Mouse (Mus musculus): ENCODE measurements around the gene Cd55b. TPM values are rescaled to one million over a fixed set of nuclear protein-coding genes. Genes with fewer than 3 reads are reported as not detected.
"Not testable (repeated sequence)": the region's sequence is repeated elsewhere in the genome, so short reads cannot be mapped to it uniquely, and the experiment has no call there.

Cd55b gene
- total and polyA plus RNA-seq, 3 experiments: not detected

GRCm38 (mm10) chr1:130455111-130455510, 32.3 kb upstream of the Cd55b start:
- Histone ChIP-seq H3K79me2 (ENCODE audit: control insufficient read depth, insufficient read depth, low read length, poor library complexity) (no peaks in the 10 kb centered on the region), H3K4me3 (ENCODE audit: control insufficient read depth in 1 of 2, insufficient read depth in 1 of 2, low read depth in 2 of 2, low read length in 2 of 2) (no peak overlapping the region), H3K9me3 (replicated peaks; ENCODE audit: insufficient read depth, low read length) (no peaks in the 10 kb centered on the region), H3K36me3 (ENCODE audit: control insufficient read depth in 1 of 2, insufficient read depth in 2 of 2, low read length in 2 of 2) (peaks cover 19 to 20% of the 10 kb centered on the region in 2 experiments), H3K27me3 (ENCODE audit: control insufficient read depth in 1 of 2, insufficient read depth in 2 of 2, low read length in 2 of 2) (no peaks in the 10 kb centered on the region), H3K27ac (ENCODE audit: control insufficient read depth, low read depth, low read length) (no peak overlapping the region), H3K9ac (ENCODE audit: control insufficient read depth, low read depth, low read length, poor library complexity, severe bottlenecking) (no peak overlapping the region), H3K4me1 (ENCODE audit: control insufficient read depth in 1 of 2, insufficient read depth in 2 of 2, low read length in 2 of 2) (peaks cover 7 to 9% of the 10 kb centered on the region in 2 experiments; a peak in 3 of 4 replicates)
- DNase-seq (ENCODE audit: low read depth, low spot score): no peak
- TF ChIP-seq RCOR1 (IDR thresholded peaks at IDR 0.05; ENCODE audit: low read depth, low read length) (no peak), NELFE (IDR thresholded peaks at IDR 0.05; ENCODE audit: low read depth, low read length) (no peak), ELF1 (IDR thresholded peaks at IDR 0.05; ENCODE audit: low read depth, low read length) (no peak), CHD1 (IDR thresholded peaks at IDR 0.05; ENCODE audit: low read depth, low read length) (no peak), EP300 (IDR thresholded peaks at IDR 0.05; ENCODE audit: low read depth in 1 of 2, low read length in 2 of 2) (no peak), MAZ (IDR thresholded peaks at IDR 0.05; ENCODE audit: low read depth, low read length) (no peak), TAL1 (IDR thresholded peaks at IDR 0.05; ENCODE audit: low read length) (no peak), GABPA (IDR thresholded peaks at IDR 0.05; ENCODE audit: low read depth, low read length) (no peak), MXI1 (IDR thresholded peaks at IDR 0.05; ENCODE audit: low read depth, low read length) (no peak), UBTF (IDR thresholded peaks at IDR 0.05; ENCODE audit: borderline replicate concordance, insufficient read depth, low read depth, low read length) (no peak), MYB (IDR thresholded peaks at IDR 0.05; ENCODE audit: low read depth, low read length) (no peak), CHD2 (IDR thresholded peaks at IDR 0.05; ENCODE audit: low read length) (no peak), BHLHE40 (IDR thresholded peaks at IDR 0.05; ENCODE audit: borderline replicate concordance, low read depth, low read length) (no peak)

GRCm38 (mm10) chr1:130442930-130443329, 20.1 kb upstream of the Cd55b start:
- H3K4me3 ChIP-seq (ENCODE audit: control insufficient read depth in 1 of 2, insufficient read depth in 1 of 2, low read depth in 2 of 2, low read length in 2 of 2); H3K9ac ChIP-seq (ENCODE audit: control insufficient read depth, low read depth, low read length, poor library complexity, severe bottlenecking); H3K4me1 ChIP-seq (ENCODE audit: control insufficient read depth in 1 of 2, insufficient read depth in 2 of 2, low read length in 2 of 2); H3K27ac ChIP-seq (ENCODE audit: control insufficient read depth, low read depth, low read length); H3K27me3 ChIP-seq (ENCODE audit: control insufficient read depth in 1 of 2, insufficient read depth in 2 of 2, low read length in 2 of 2); DNase-seq (ENCODE audit: low read depth, low spot score); H3K9me3 ChIP-seq (replicated peaks; ENCODE audit: insufficient read depth, low read length); H3K36me3 ChIP-seq (ENCODE audit: control insufficient read depth in 1 of 2, insufficient read depth in 2 of 2, low read length in 2 of 2); H3K79me2 ChIP-seq (ENCODE audit: control insufficient read depth, insufficient read depth, low read length, poor library complexity): not testable (repeated sequence)

GRCm38 (mm10) chr1:130430920-130431319, 8.1 kb upstream of the Cd55b start:
- Histone ChIP-seq H3K9me3 (replicated peaks; ENCODE audit: insufficient read depth, low read length) (no peaks in the 10 kb centered on the region), H3K27me3 (ENCODE audit: control insufficient read depth in 1 of 2, insufficient read depth in 2 of 2, low read length in 2 of 2) (no peaks in the 10 kb centered on the region), H3K4me1 (ENCODE audit: control insufficient read depth in 1 of 2, insufficient read depth in 2 of 2, low read length in 2 of 2) (peaks cover 11 to 21% of the 10 kb centered on the region in 2 experiments), H3K9ac (ENCODE audit: control insufficient read depth, low read depth, low read length, poor library complexity, severe bottlenecking) (no peak overlapping the region), H3K27ac (ENCODE audit: control insufficient read depth, low read depth, low read length) (peak overlapping the region; percentile 39; the same call in 1 of the 2 replicates), H3K36me3 (ENCODE audit: control insufficient read depth in 1 of 2, insufficient read depth in 2 of 2, low read length in 2 of 2) (peaks cover 0 to 25% of the 10 kb centered on the region in 2 experiments; a peak in 2 of 4 replicates), H3K4me3 (ENCODE audit: control insufficient read depth in 1 of 2, insufficient read depth in 1 of 2, low read depth in 2 of 2, low read length in 2 of 2) (no peak overlapping the region), H3K79me2 (ENCODE audit: control insufficient read depth, insufficient read depth, low read length, poor library complexity) (no peaks in the 10 kb centered on the region)
- peak; percentile 61 for DNase-seq (ENCODE audit: low read depth, low spot score)
- TF ChIP-seq RAD21 (IDR thresholded peaks at IDR 0.05; ENCODE audit: low read depth, low read length): no peak
- TF ChIP-seq CHD1 (IDR thresholded peaks at IDR 0.05; ENCODE audit: low read depth, low read length): no peak
- TF ChIP-seq EP300 (IDR thresholded peaks at IDR 0.05; ENCODE audit: low read depth in 1 of 2, low read length in 2 of 2): peak; percentile 60 to 72
- TF ChIP-seq BHLHE40 (IDR thresholded peaks at IDR 0.05; ENCODE audit: borderline replicate concordance, low read depth, low read length): no peak
- TF ChIP-seq SMC3 (IDR thresholded peaks at IDR 0.05; ENCODE audit: low read depth, low read length): no peak
- TF ChIP-seq POLR2AphosphoS5 (IDR thresholded peaks at IDR 0.05; ENCODE audit: borderline replicate concordance, low read depth, low read length): no peak
- no peak for TF ChIP-seq CTCF (IDR thresholded peaks at IDR 0.05 in 2 of 3, conservative IDR thresholded peaks at IDR 0.05 in 1 of 3; ENCODE audit: control insufficient read depth in 1 of 3, insufficient read depth in 1 of 3, low read depth in 2 of 3, low read length in 3 of 3, poor library complexity in 1 of 3, severe bottlenecking in 1 of 3)
- no peak for TF ChIP-seq TBP (IDR thresholded peaks at IDR 0.05; ENCODE audit: low read depth, low read length)
- no peak for TF ChIP-seq MAX (IDR thresholded peaks at IDR 0.05; ENCODE audit: low read length)
- no peak for TF ChIP-seq KAT2A (conservative IDR thresholded peaks at IDR 0.05; ENCODE audit: low read depth, low read length)
- no peak for TF ChIP-seq ELF1 (IDR thresholded peaks at IDR 0.05; ENCODE audit: low read depth, low read length)
- TF ChIP-seq GATA1 (IDR thresholded peaks at IDR 0.05; ENCODE audit: low read depth, low read length): peak; percentile 47
- TF ChIP-seq MAFK (IDR thresholded peaks at IDR 0.05; ENCODE audit: borderline replicate concordance, low read depth, low read length): no peak

Data from MEL (cell line).